Mouse (Mus musculus): ENCODE measurements around the gene Rabggtb. TPM values are rescaled to one million over a fixed set of nuclear protein-coding genes. Genes with fewer than 3 reads are reported as not detected.

Rabggtb gene
- polyA plus RNA-seq, 1 experiment from 2014 or later: 53.4 TPM

DNA sequence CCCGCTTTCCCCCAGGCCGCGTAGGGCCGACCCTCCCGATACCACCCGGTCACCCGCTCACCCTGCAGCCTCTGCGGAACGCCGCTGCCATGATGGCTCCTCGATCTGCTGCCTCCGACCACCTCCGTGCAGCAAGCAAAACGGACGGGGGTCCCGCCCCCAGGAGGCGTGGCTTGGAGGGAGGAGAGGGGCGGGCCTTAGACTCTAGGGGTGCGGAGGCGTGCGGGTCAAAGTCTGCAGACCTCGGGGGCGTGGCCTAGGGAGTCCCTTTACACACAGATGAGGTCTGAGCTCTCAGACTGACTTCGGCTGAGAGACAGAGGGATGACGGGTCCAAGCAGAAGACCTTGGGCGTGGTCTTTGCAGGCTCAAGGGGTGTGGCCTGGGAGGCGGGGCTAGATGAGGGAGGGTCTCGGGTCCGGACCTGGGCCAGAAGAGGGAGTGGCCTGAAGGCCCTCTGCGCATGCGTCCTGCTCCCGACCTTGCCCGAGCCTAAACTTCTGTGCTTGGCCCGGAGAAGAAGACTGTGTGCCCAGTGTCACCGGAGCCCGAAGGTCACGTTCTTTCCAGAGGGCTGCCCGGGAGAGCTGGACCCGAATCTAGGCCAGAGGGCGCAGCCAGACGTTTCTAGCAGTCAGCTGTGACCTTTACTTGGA lies 31.7 kb upstream of the Rabggtb start, which contains the start of gene Acadm:
Gene Acadm (minus strand): TSS at position 298 of the 656 bp plus-strand sequence.
- H3K4me1 ChIP-seq (ENCODE audit: control insufficient read depth, insufficient read depth, low read length): peaks cover 9% of the 10 kb centered on the region
- no peaks in the 10 kb centered on the region; the same call in 1 of the 2 replicates for H3K36me3 ChIP-seq (ENCODE audit: control insufficient read depth, insufficient read depth, low read length)
- H3K9me3 ChIP-seq (replicated peaks; ENCODE audit: control insufficient read depth, low read length): no peaks in the 10 kb centered on the region
- under 1% methylated on average over 41 of the region's 41 CpGs for WGBS (ENCODE audit: insufficient replicate concordance)
- H3K4me3 ChIP-seq (ENCODE audit: low read depth, low read length): peak within 1 kb of the TSS; percentile 72
- H3K27ac ChIP-seq (ENCODE audit: low read depth, low read length): peak within 1 kb of the TSS; percentile 90
- peak within 1 kb of the TSS; percentile 76 for H3K4me2 ChIP-seq
- ATAC-seq (replicated peaks; ENCODE audit: insufficient number of reproducible peaks, low FRiP score, low TSS enrichment): peak; percentile 98
- no peaks in the 10 kb centered on the region for H3K27me3 ChIP-seq (ENCODE audit: control insufficient read depth, insufficient read depth, low read length)
- H3K9ac ChIP-seq (ENCODE audit: low read depth, low read length): peak within 1 kb of the TSS; percentile 81

DNA sequence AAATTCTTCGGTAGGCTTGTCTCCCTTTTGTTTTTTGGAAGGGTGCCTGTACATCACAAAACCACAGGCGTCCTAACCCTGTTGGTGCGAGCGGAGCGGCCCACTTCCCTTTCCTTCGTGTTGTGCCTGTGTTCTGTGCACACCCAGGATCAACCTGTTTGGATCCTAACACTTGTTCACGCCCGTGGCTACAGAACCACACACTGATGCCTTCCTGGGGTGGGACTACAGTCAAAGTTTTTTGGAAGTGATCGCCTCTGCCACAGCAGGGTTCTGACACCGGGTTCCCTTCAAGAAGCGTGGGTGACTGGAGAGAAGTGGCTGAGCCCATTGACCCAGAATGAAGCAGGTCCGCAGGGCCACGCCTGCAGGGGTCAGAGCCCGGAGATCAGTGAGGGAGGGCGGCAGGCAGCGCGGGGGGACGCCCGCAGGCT lies 31.1 kb upstream of the Rabggtb start:
- WGBS (ENCODE audit: insufficient replicate concordance): 2% methylated on average over 19 of the region's 19 CpGs

DNA sequence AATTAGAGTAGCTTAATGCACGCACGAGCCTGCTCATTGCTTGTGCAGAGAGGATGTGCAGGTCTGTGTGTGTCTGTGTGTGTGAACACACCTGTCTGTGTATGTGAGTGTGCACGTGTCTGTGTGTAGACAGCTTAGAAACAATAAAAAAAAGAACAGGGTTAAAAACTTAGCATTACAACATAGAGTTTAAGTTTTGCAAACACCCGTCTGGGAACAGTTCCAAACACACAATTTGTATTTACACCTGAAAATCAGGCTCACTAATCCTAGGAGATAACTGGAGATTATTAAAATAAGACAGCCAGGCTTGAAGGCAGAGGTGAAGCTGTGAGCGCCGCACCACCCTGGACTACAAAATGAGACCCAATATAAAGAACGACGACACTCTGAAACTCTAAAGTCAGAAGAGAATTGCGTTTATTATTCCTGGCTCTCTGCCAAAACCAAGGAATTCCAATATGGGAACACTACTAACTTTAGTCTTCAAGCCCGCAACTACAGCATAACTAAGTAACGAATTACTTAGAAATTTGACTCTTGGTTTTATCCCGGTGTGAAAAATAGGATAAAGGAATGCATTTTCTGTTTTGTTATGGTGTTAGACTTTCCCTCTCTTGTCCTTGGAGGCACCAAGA lies 30.3 kb upstream of the Rabggtb start:
- WGBS (ENCODE audit: insufficient replicate concordance): 41% methylated on average over 12 of the region's 12 CpGs
- Histone ChIP-seq H3K27ac (ENCODE audit: low read depth, low read length) (peak overlapping the region; percentile 90; the same call in 1 of the 2 replicates), H3K9ac (ENCODE audit: low read depth, low read length) (peak overlapping the region; percentile 81)

More for the DNA sequence above, 31.1 kb upstream of the Rabggtb start:
- peak; percentile 14; the same call in 1 of the 2 replicates for ATAC-seq (replicated peaks; ENCODE audit: insufficient number of reproducible peaks, low FRiP score, low TSS enrichment)
- peak overlapping the region; percentile 76 for H3K4me2 ChIP-seq
- H3K4me3 ChIP-seq (ENCODE audit: low read depth, low read length): peak overlapping the region; percentile 72
- H3K27ac ChIP-seq (ENCODE audit: low read depth, low read length): peak overlapping the region; percentile 90
- peaks cover 9% of the 10 kb centered on the region for H3K4me1 ChIP-seq (ENCODE audit: control insufficient read depth, insufficient read depth, low read length)
- H3K9me3 ChIP-seq (replicated peaks; ENCODE audit: control insufficient read depth, low read length): no peaks in the 10 kb centered on the region
- H3K36me3 ChIP-seq (ENCODE audit: control insufficient read depth, insufficient read depth, low read length): no peaks in the 10 kb centered on the region; the same call in 1 of the 2 replicates
- peak overlapping the region; percentile 81 for H3K9ac ChIP-seq (ENCODE audit: low read depth, low read length)
- H3K27me3 ChIP-seq (ENCODE audit: control insufficient read depth, insufficient read depth, low read length): no peaks in the 10 kb centered on the region

DNA sequence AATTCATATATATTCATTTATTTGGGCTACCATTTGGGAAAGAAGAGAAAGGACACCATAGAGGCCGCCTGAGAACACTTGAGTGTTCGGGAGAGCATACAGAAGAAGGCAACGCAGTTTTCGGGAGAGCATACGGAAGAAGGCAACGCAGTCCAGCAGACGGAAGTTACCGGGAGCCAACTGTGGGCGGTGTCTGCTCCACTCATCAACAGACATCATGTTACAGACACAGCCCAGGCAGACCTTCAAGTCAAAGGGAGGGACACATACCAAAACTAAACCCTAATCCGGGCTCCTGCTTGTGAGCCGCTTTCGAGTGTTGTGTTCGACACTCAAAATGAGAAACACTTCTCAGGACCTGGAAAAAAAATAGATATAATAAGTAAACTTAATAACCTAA lies 28.8 kb upstream of the Rabggtb start:
- Histone ChIP-seq H3K9ac (ENCODE audit: low read depth, low read length) (no peak overlapping the region), H3K27ac (ENCODE audit: low read depth, low read length) (no peak overlapping the region), H3K36me3 (ENCODE audit: control insufficient read depth, insufficient read depth, low read length) (peaks cover 5% of the 10 kb centered on the region)

More for the DNA sequence above, 30.3 kb upstream of the Rabggtb start:
- no peak for ATAC-seq (replicated peaks; ENCODE audit: insufficient number of reproducible peaks, low FRiP score, low TSS enrichment)
- Histone ChIP-seq H3K4me1 (ENCODE audit: control insufficient read depth, insufficient read depth, low read length) (peaks cover 9% of the 10 kb centered on the region), H3K27me3 (ENCODE audit: control insufficient read depth, insufficient read depth, low read length) (no peaks in the 10 kb centered on the region), H3K4me2 (peak overlapping the region; percentile 76), H3K36me3 (ENCODE audit: control insufficient read depth, insufficient read depth, low read length) (peaks cover 3% of the 10 kb centered on the region; the same call in 1 of the 2 replicates), H3K9me3 (replicated peaks; ENCODE audit: control insufficient read depth, low read length) (no peaks in the 10 kb centered on the region), H3K4me3 (ENCODE audit: low read depth, low read length) (peak overlapping the region; percentile 72)

DNA sequence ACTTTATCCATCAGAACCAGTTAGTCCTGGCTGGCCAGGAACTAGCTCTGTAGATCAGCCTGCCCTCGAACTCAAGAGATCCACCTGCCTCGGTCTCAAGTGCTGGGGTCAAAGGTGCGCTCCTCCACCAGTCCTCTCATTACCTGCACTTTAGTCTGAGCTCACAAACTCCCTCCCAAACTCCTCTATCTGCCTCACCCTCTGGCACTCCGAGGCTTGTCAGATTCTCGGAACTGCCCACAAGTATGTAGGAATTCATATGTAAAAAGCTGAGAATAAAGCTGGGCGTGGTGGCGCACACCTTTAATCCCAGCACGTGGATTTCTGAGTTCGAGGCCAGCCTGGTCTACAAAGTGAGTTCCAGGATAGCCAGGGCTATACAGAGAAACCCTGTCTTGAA lies 27.7 kb upstream of the Rabggtb start:
- WGBS (ENCODE audit: insufficient replicate concordance): 83% methylated on average over 9 of the region's 9 CpGs
- no peaks in the 10 kb centered on the region for H3K27me3 ChIP-seq (ENCODE audit: control insufficient read depth, insufficient read depth, low read length)
- no peak for ATAC-seq (replicated peaks; ENCODE audit: insufficient number of reproducible peaks, low FRiP score, low TSS enrichment)
- H3K4me2 ChIP-seq: no peak overlapping the region
- peaks cover 5% of the 10 kb centered on the region for H3K36me3 ChIP-seq (ENCODE audit: control insufficient read depth, insufficient read depth, low read length)
- H3K9ac ChIP-seq (ENCODE audit: low read depth, low read length): no peak overlapping the region
- H3K4me1 ChIP-seq (ENCODE audit: control insufficient read depth, insufficient read depth, low read length): peaks cover 11% of the 10 kb centered on the region
- no peak overlapping the region for H3K27ac ChIP-seq (ENCODE audit: low read depth, low read length)
- no peak overlapping the region for H3K4me3 ChIP-seq (ENCODE audit: low read depth, low read length)
- H3K9me3 ChIP-seq (replicated peaks; ENCODE audit: control insufficient read depth, low read length): no peaks in the 10 kb centered on the region

More for the DNA sequence above, 28.8 kb upstream of the Rabggtb start:
- Histone ChIP-seq H3K27me3 (ENCODE audit: control insufficient read depth, insufficient read depth, low read length) (no peaks in the 10 kb centered on the region), H3K4me3 (ENCODE audit: low read depth, low read length) (no peak overlapping the region), H3K4me2 (no peak overlapping the region), H3K4me1 (ENCODE audit: control insufficient read depth, insufficient read depth, low read length) (peaks cover 9% of the 10 kb centered on the region), H3K9me3 (replicated peaks; ENCODE audit: control insufficient read depth, low read length) (no peaks in the 10 kb centered on the region)
- no peak for ATAC-seq (replicated peaks; ENCODE audit: insufficient number of reproducible peaks, low FRiP score, low TSS enrichment)
- WGBS (ENCODE audit: insufficient replicate concordance): 92% methylated on average over 13 of the region's 13 CpGs

- H3K9ac ChIP-seq (ENCODE audit: low read depth, low read length): no peak overlapping the region
- H3K4me3 ChIP-seq (ENCODE audit: low read depth, low read length): no peak overlapping the region
- no peaks in the 10 kb centered on the region for H3K27me3 ChIP-seq (ENCODE audit: control insufficient read depth, insufficient read depth, low read length)
- no peak overlapping the region for H3K4me2 ChIP-seq
- H3K4me1 ChIP-seq (ENCODE audit: control insufficient read depth, insufficient read depth, low read length): peaks cover 11% of the 10 kb centered on the region
- no peaks in the 10 kb centered on the region for H3K9me3 ChIP-seq (replicated peaks; ENCODE audit: control insufficient read depth, low read length)
- no peak for ATAC-seq (replicated peaks; ENCODE audit: insufficient number of reproducible peaks, low FRiP score, low TSS enrichment)
- 54% methylated on average over 8 of the region's 8 CpGs for WGBS (ENCODE audit: insufficient replicate concordance)
- H3K27ac ChIP-seq (ENCODE audit: low read depth, low read length): no peak overlapping the region
- peaks cover 5% of the 10 kb centered on the region for H3K36me3 ChIP-seq (ENCODE audit: control insufficient read depth, insufficient read depth, low read length)
These were observed 27.2 kb upstream of the Rabggtb start for GRCm38 (mm10) chr3:153940021-153940420.

DNA sequence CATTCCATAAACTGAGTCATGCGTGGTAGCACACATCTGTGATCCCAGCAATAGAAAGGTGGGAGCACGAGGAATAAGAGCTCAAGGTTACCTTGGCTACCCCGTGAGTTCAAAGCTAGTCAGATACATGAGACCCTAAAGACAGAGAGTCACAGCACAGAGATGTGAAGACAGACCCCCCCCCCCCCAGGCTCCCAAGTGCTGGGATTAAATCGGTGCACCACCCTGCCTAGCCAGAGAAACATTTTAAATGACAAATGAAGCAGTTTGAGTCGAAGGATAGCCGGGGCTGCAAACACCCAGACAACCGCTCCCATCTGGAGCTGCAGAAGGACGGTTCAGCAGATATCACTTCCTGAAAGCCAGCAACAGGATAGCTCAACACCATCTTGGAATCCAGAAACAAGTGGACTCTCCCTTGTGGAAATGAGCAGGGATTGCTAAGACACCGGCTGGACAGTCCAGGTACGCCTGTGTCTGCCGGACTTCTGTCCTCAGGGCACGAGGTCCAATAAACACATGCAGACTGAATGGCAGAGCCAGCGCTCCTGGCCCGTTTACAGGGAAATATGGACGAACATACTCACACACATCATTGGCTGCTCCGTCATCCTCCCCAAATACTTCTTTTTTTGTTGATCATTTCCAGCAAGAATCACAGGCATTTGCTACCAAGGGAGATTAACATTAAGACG lies 24.5 kb upstream of the Rabggtb start:
- no peak for ATAC-seq (replicated peaks; ENCODE audit: insufficient number of reproducible peaks, low FRiP score, low TSS enrichment)
- Histone ChIP-seq H3K27me3 (ENCODE audit: control insufficient read depth, insufficient read depth, low read length) (no peaks in the 10 kb centered on the region), H3K27ac (ENCODE audit: low read depth, low read length) (no peak overlapping the region), H3K4me2 (no peak overlapping the region), H3K36me3 (ENCODE audit: control insufficient read depth, insufficient read depth, low read length) (peaks cover 18% of the 10 kb centered on the region), H3K9me3 (replicated peaks; ENCODE audit: control insufficient read depth, low read length) (no peaks in the 10 kb centered on the region), H3K4me3 (ENCODE audit: low read depth, low read length) (no peak overlapping the region), H3K4me1 (ENCODE audit: control insufficient read depth, insufficient read depth, low read length) (peaks cover 7% of the 10 kb centered on the region; the same call in 1 of the 2 replicates), H3K9ac (ENCODE audit: low read depth, low read length) (no peak overlapping the region)
- WGBS (ENCODE audit: insufficient replicate concordance): 88% methylated on average over 17 of the region's 17 CpGs

DNA sequence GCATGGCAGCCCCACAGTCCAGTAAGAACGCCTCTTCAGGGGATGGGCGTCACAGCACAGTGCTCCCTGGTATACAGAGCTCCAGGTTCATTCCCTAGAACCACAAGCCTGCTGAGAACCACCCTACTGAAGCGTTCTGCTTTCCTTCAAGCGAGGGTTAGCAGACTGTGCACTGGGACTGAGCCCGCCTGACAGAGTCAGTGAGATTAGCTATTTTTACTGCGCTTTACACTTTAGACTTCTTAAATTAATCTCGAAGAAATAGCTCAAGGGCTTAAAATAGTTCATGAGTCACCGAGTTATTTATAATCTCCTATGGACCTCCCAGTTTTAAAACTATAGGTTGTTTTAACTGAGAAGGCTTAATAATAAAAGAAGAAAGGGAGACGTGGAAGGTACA lies 23.1 kb upstream of the Rabggtb start:
- H3K4me2 ChIP-seq: no peak overlapping the region
- ATAC-seq (replicated peaks; ENCODE audit: insufficient number of reproducible peaks, low FRiP score, low TSS enrichment): peak; percentile 33; the same call in 1 of the 2 replicates

More for the DNA sequence above, 23.1 kb upstream of the Rabggtb start:
- no peak overlapping the region for H3K4me3 ChIP-seq (ENCODE audit: low read depth, low read length)
- no peak overlapping the region for H3K9ac ChIP-seq (ENCODE audit: low read depth, low read length)
- H3K36me3 ChIP-seq (ENCODE audit: control insufficient read depth, insufficient read depth, low read length): peaks cover 22% of the 10 kb centered on the region
- peak overlapping the region; percentile 84 for H3K27ac ChIP-seq (ENCODE audit: low read depth, low read length)
- no peaks in the 10 kb centered on the region for H3K27me3 ChIP-seq (ENCODE audit: control insufficient read depth, insufficient read depth, low read length)
- H3K4me1 ChIP-seq (ENCODE audit: control insufficient read depth, insufficient read depth, low read length): peaks cover 7% of the 10 kb centered on the region; the same call in 1 of the 2 replicates
- WGBS (ENCODE audit: insufficient replicate concordance): 42% methylated on average over 9 of the region's 9 CpGs
- H3K9me3 ChIP-seq (replicated peaks; ENCODE audit: control insufficient read depth, low read length): no peaks in the 10 kb centered on the region
